Mouse (Mus musculus) cortical plate, adult 2 months (tissue): ENCODE measurements around the gene Krt25. TPM values are rescaled to one million over a fixed set of nuclear protein-coding genes. Genes with fewer than 3 reads are reported as not detected.

ENCODE experiments used
- H3K27ac ChIP-seq: fragments of 200-500 bp; 2 replicates; pipeline ENCODE4 v1.5.1; 2012; ENCODE audit warnings: low read length, control low read depth, inconsistent platforms; ENCODE audit not compliant: insufficient read depth
- H3K4me1 ChIP-seq: fragments of 200-500 bp; 2 replicates; pipeline ENCODE4 v1.6.1; 2011; ENCODE audit warnings: low read length; ENCODE audit not compliant: control insufficient read depth, insufficient read depth
- H3K4me3 ChIP-seq: fragments of 200-500 bp; 2 replicates; pipeline ENCODE4 v1.5.1; 2011; ENCODE audit warnings: mild to moderate bottlenecking, low read length, control low read depth; ENCODE audit not compliant: insufficient read depth
- CTCF ChIP-seq: fragments of 200-500 bp; IDR thresholded peaks from 2 replicates; pipeline ENCODE4 v1.5.1; 2011; ENCODE audit warnings: mild to moderate bottlenecking, control low read depth, low read length; ENCODE audit not compliant: insufficient read depth; ENCODE audit errors: extremely low read depth
- POLR2A ChIP-seq: fragments of 200-500 bp; IDR thresholded peaks from 2 replicates; pipeline ENCODE4 v1.6.1; 2011; ENCODE audit warnings: mild to moderate bottlenecking, low read length, control low read depth; ENCODE audit not compliant: insufficient read depth; ENCODE audit errors: extremely low read depth
- polyA plus RNA-seq: library from polyadenylated mRNA; depleted of rRNA; stranded (reverse); fragments of >200 nt; gene quantifications from 2 replicates; pipeline ENCODE4 v1.2.3, GENCODE M21; 2012; rRNA removed

Gene Krt25
- polyA plus RNA-seq, 1 experiment = 0.04 TPM

- TF ChIP-seq POLR2A (no peak), CTCF (no peak)
- Histone ChIP-seq H3K4me1 (no peaks in the 10 kb centered on the region), H3K4me3 (no peak overlapping the region), H3K27ac (no peak overlapping the region)
Measured at GRCm38 (mm10) chr11:99284011-99284410, 38.7 kb downstream of the Krt25 start.

GRCm38 (mm10) chr11:99283334-99283733 lies 39.4 kb downstream of the Krt25 start:
- Histone ChIP-seq H3K27ac (no peak overlapping the region), H3K4me1 (no peaks in the 10 kb centered on the region), H3K4me3 (no peak overlapping the region)
- TF ChIP-seq POLR2A (no peak), CTCF (no peak)

GRCm38 (mm10) chr11:99281116-99281515 lies 41.6 kb downstream of the Krt25 start:
- Histone ChIP-seq H3K4me1 (no peaks in the 10 kb centered on the region), H3K27ac (no peak overlapping the region), H3K4me3 (no peak overlapping the region)
- TF ChIP-seq CTCF (no peak), POLR2A (no peak)

- H3K4me1 ChIP-seq = no peaks in the 10 kb centered on the region
- TF ChIP-seq POLR2A = no peak
- TF ChIP-seq CTCF = no peak
- H3K27ac ChIP-seq = no peak overlapping the region
- no peak overlapping the region for H3K4me3 ChIP-seq
Measured at GRCm38 (mm10) chr11:99279986-99280385, 42.8 kb downstream of the Krt25 start.

- no peak overlapping the region for H3K4me3 ChIP-seq
- no peak overlapping the region for H3K27ac ChIP-seq
- no peaks in the 10 kb centered on the region for H3K4me1 ChIP-seq
- no peak for TF ChIP-seq POLR2A
- TF ChIP-seq CTCF = no peak
Measured at GRCm38 (mm10) chr11:99276786-99277185, 46.0 kb downstream of the Krt25 start.

GRCm38 (mm10) chr11:99275624-99276023 lies 47.1 kb downstream of the Krt25 start:
- TF ChIP-seq POLR2A (no peak), CTCF (no peak)
- H3K27ac ChIP-seq = no peak overlapping the region
- no peaks in the 10 kb centered on the region for H3K4me1 ChIP-seq
- no peak overlapping the region for H3K4me3 ChIP-seq

GRCm38 (mm10) chr11:99272721-99273120 lies 50.0 kb downstream of the Krt25 start:
- TF ChIP-seq POLR2A = no peak
- TF ChIP-seq CTCF = no peak
- Histone ChIP-seq H3K4me3 (no peak overlapping the region), H3K27ac (no peak overlapping the region), H3K4me1 (no peaks in the 10 kb centered on the region)

GRCm38 (mm10) chr11:99269192-99269591 lies 53.6 kb downstream of the Krt25 start:
- TF ChIP-seq CTCF = no peak
- TF ChIP-seq POLR2A = no peak
- no peak overlapping the region for H3K4me3 ChIP-seq
- no peak overlapping the region for H3K27ac ChIP-seq
- peaks cover 3% of the 10 kb centered on the region; the same call in 1 of the 2 replicates for H3K4me1 ChIP-seq

GRCm38 (mm10) chr11:99265796-99266195 lies 57.0 kb downstream of the Krt25 start:
- peak overlapping the region; percentile 81 for H3K27ac ChIP-seq
- no peak overlapping the region for H3K4me3 ChIP-seq
- peaks cover 3% of the 10 kb centered on the region; the same call in 1 of the 2 replicates for H3K4me1 ChIP-seq
- TF ChIP-seq CTCF (no peak), POLR2A (no peak)

Other genes with a start within 250 kb of the Krt25 start
- gene Tns4, start 233.6 kb downstream of the Krt25 start, polyA plus RNA-seq = 0.17 and 0.25 TPM in 2 replicates
- gene Ccr7, start 167.9 kb downstream of the Krt25 start, polyA plus RNA-seq = 0.15 and 0.19 TPM in 2 replicates
- 60.6 and 69.0 TPM in 2 replicates for gene Smarce1, start 91.9 kb downstream of the Krt25 start, polyA plus RNA-seq
- gene Krt222, start 78.9 kb downstream of the Krt25 start, polyA plus RNA-seq = 25.1 and 27.0 TPM in 2 replicates
- not detected in 2 replicates for gene Krt24, start 37.7 kb downstream of the Krt25 start, polyA plus RNA-seq
- 0.04 TPM in 1 of 2 replicates, not detected in the other for gene Krt26, start 15.0 kb upstream of the Krt25 start, polyA plus RNA-seq
- not detected in 2 replicates for gene Krt27, start 28.2 kb upstream of the Krt25 start, polyA plus RNA-seq
- 0.15 and 0.25 TPM in 2 replicates for gene Krt28, start 52.0 kb upstream of the Krt25 start, polyA plus RNA-seq
- 10.5 and 12.9 TPM in 2 replicates for gene Krt10, start 66.4 kb upstream of the Krt25 start, polyA plus RNA-seq
- gene Krt12, start 99.3 kb upstream of the Krt25 start, polyA plus RNA-seq = 16.4 and 16.9 TPM in 2 replicates
- 0.06 and 0.13 TPM in 2 replicates for gene Krt20, start 115.2 kb upstream of the Krt25 start, polyA plus RNA-seq
- gene Krt23, start 170.2 kb upstream of the Krt25 start, polyA plus RNA-seq = not detected in 2 replicates
- gene Krt39, start 198.4 kb upstream of the Krt25 start, polyA plus RNA-seq = not detected in 2 replicates
- not detected in 2 replicates for gene Krt40, start 220.2 kb upstream of the Krt25 start, polyA plus RNA-seq
- not detected in 2 replicates for gene Krtap3-3, start 227.9 kb upstream of the Krt25 start, polyA plus RNA-seq
- gene Krtap3-2, start 233.9 kb upstream of the Krt25 start, polyA plus RNA-seq = not detected in 2 replicates
- not detected in 2 replicates for gene Gm11939, start 236.5 kb upstream of the Krt25 start, polyA plus RNA-seq
- gene Krtap3-1, start 243.7 kb upstream of the Krt25 start, polyA plus RNA-seq = not detected in 2 replicates